Mouse (Mus musculus) hindbrain, embryonic 12.5 days (tissue): ENCODE data around the gene Gm49358. TPM values are rescaled to one million over a fixed set of nuclear protein-coding genes. Genes with fewer than 3 reads are reported as not detected.

ENCODE experiments used
- ATAC-seq: fragments of 200-750 bp; cut with Nextera tagmentation; 2 replicates; pipeline ENCODE4 v1.8.0; 2017; ENCODE audit warnings: moderate TSS enrichment; ENCODE audit not compliant: low FRiP score
- H3K27ac ChIP-seq: fragments of 300-500 bp; sonication (generic); 2 replicates; pipeline ENCODE4 v1.5.1; 2016; ENCODE audit warnings: mild to moderate bottlenecking
- H3K27me3 ChIP-seq: fragments of 300-500 bp; sonication (generic); 2 replicates; pipeline ENCODE4 v1.6.1; 2016; ENCODE audit warnings: mild to moderate bottlenecking
- H3K36me3 ChIP-seq: fragments of 300-500 bp; sonication (generic); 2 replicates; pipeline ENCODE4 v1.6.1; 2016; ENCODE audit warnings: mild to moderate bottlenecking
- H3K4me1 ChIP-seq: fragments of 300-500 bp; sonication (generic); 2 replicates; pipeline ENCODE4 v1.6.1; 2016
- H3K4me2 ChIP-seq: fragments of 300-500 bp; sonication (generic); replicated peaks from 2 replicates; pipeline ENCODE4 v1.6.1; 2016; ENCODE audit warnings: mild to moderate bottlenecking
- H3K4me3 ChIP-seq: fragments of 300-500 bp; sonication (generic); 2 replicates; pipeline ENCODE4 v1.5.1; 2016; ENCODE audit warnings: mild to moderate bottlenecking
- H3K9ac ChIP-seq: fragments of 300-500 bp; sonication (generic); 2 replicates; pipeline ENCODE4 v1.6.1; 2016; ENCODE audit warnings: mild to moderate bottlenecking, moderate library complexity
- H3K9me3 ChIP-seq: fragments of 300-500 bp; sonication (generic); replicated peaks from 2 replicates; pipeline ENCODE4 v1.6.1; 2016; ENCODE audit warnings: mild to moderate bottlenecking
- WGBS: fragments of 180-500 bp; shearing (Covaris S2); methylation state at CpG from one replicate; pipeline ENCODE4 v1.1.7; 2016; 5-methylcytosine and 5-hydroxymethylcytosine counted together
- polyA plus RNA-seq: library from polyadenylated mRNA; unstranded; fragments of >200 nt; fragmentation: Nextera tagmentation; extraction: Ambion mirVana; gene quantifications from 2 replicates; pipeline ENCODE4 v1.2.1, GENCODE M21; 2016

The Gm49358 gene
- polyA plus RNA-seq, 1 experiment from 2014 or later, result not detected

GRCm38 (mm10) chr10:86852160-86852559 lies 88.4 kb downstream of the Gm49358 start:
- H3K9ac ChIP-seq, result no peak overlapping the region
- WGBS, result 74% methylated on average over 6 of the region's 6 CpGs
- 0 out of 2 replicates have a peak, but pooled peaks cover 3% of the 10 kb centered on the region for H3K27me3 ChIP-seq
- no peaks in the 10 kb centered on the region for H3K36me3 ChIP-seq
- no peak overlapping the region for H3K4me3 ChIP-seq
- no peak overlapping the region for H3K4me2 ChIP-seq
- no peak for ATAC-seq
- H3K27ac ChIP-seq, result no peak overlapping the region
- no peaks in the 10 kb centered on the region for H3K4me1 ChIP-seq
- no peaks in the 10 kb centered on the region for H3K9me3 ChIP-seq

- WGBS, result 83% methylated on average over 3 of the region's 3 CpGs
- H3K4me1 ChIP-seq, result no peaks in the 10 kb centered on the region
- H3K9ac ChIP-seq, result no peak overlapping the region
- H3K27me3 ChIP-seq, result 0 out of 2 replicates have a peak, but pooled peaks cover 3% of the 10 kb centered on the region
- H3K4me3 ChIP-seq, result no peak overlapping the region
- no peak overlapping the region for H3K4me2 ChIP-seq
- no peak for ATAC-seq
- no peak overlapping the region for H3K27ac ChIP-seq
- H3K9me3 ChIP-seq, result no peaks in the 10 kb centered on the region
- no peaks in the 10 kb centered on the region for H3K36me3 ChIP-seq
Measured at GRCm38 (mm10) chr10:86853433-86853832, 89.7 kb downstream of the Gm49358 start.

- no peak overlapping the region for H3K9ac ChIP-seq
- H3K27ac ChIP-seq, result no peak overlapping the region
- no peaks in the 10 kb centered on the region for H3K9me3 ChIP-seq
- H3K36me3 ChIP-seq, result no peaks in the 10 kb centered on the region
- H3K4me2 ChIP-seq, result no peak overlapping the region
- H3K4me1 ChIP-seq, result no peaks in the 10 kb centered on the region
- no peaks in the 10 kb centered on the region for H3K27me3 ChIP-seq
- ATAC-seq, result no peak
- H3K4me3 ChIP-seq, result no peak overlapping the region
- WGBS, result 77% methylated on average over 4 of the region's 4 CpGs
Measured at GRCm38 (mm10) chr10:86860396-86860795, 96.6 kb downstream of the Gm49358 start.

- H3K36me3 ChIP-seq, result no peaks in the 10 kb centered on the region
- H3K9me3 ChIP-seq, result no peaks in the 10 kb centered on the region
- H3K9ac ChIP-seq, result no peak overlapping the region
- H3K4me3 ChIP-seq, result no peak overlapping the region
- no peaks in the 10 kb centered on the region for H3K4me1 ChIP-seq
- 93% methylated on average over 6 of the region's 6 CpGs for WGBS
- ATAC-seq, result no peak
- H3K27ac ChIP-seq, result no peak overlapping the region
- no peak overlapping the region for H3K4me2 ChIP-seq
- H3K27me3 ChIP-seq, result no peaks in the 10 kb centered on the region
Measured at GRCm38 (mm10) chr10:86862496-86862895, 98.7 kb downstream of the Gm49358 start.

- no peak overlapping the region for H3K4me2 ChIP-seq
- no peaks in the 10 kb centered on the region for H3K4me1 ChIP-seq
- no peaks in the 10 kb centered on the region for H3K9me3 ChIP-seq
- 81% methylated on average over 6 of the region's 6 CpGs for WGBS
- no peaks in the 10 kb centered on the region for H3K36me3 ChIP-seq
- no peak overlapping the region for H3K27ac ChIP-seq
- H3K4me3 ChIP-seq, result no peak overlapping the region
- no peaks in the 10 kb centered on the region for H3K27me3 ChIP-seq
- no peak overlapping the region for H3K9ac ChIP-seq
- no peak for ATAC-seq
Measured at GRCm38 (mm10) chr10:86863429-86863828, 99.7 kb downstream of the Gm49358 start.

- H3K36me3 ChIP-seq, result no peaks in the 10 kb centered on the region
- WGBS, result 91% methylated on average over 7 of the region's 7 CpGs
- H3K9ac ChIP-seq, result no peak overlapping the region
- ATAC-seq, result no peak
- no peaks in the 10 kb centered on the region for H3K27me3 ChIP-seq
- H3K4me1 ChIP-seq, result no peaks in the 10 kb centered on the region
- no peak overlapping the region for H3K27ac ChIP-seq
- no peak overlapping the region for H3K4me2 ChIP-seq
- H3K4me3 ChIP-seq, result no peak overlapping the region
- H3K9me3 ChIP-seq, result no peaks in the 10 kb centered on the region
Measured at GRCm38 (mm10) chr10:86872121-86872520, 108.3 kb downstream of the Gm49358 start.

- Histone ChIP-seq H3K4me3 (no peak overlapping the region), H3K4me1 (no peaks in the 10 kb centered on the region), H3K9me3 (no peaks in the 10 kb centered on the region), H3K27me3 (no peaks in the 10 kb centered on the region), H3K9ac (no peak overlapping the region), H3K36me3 (no peaks in the 10 kb centered on the region), H3K27ac (no peak overlapping the region), H3K4me2 (no peak overlapping the region)
- ATAC-seq, result no peak
- 78% methylated on average over 5 of the region's 5 CpGs for WGBS
Measured at GRCm38 (mm10) chr10:86872591-86872990, 108.8 kb downstream of the Gm49358 start.

GRCm38 (mm10) chr10:86878721-86879120 lies 114.9 kb downstream of the Gm49358 start:
- no peak overlapping the region for H3K27ac ChIP-seq
- no peak overlapping the region for H3K4me3 ChIP-seq
- H3K36me3 ChIP-seq, result no peaks in the 10 kb centered on the region
- H3K4me1 ChIP-seq, result no peaks in the 10 kb centered on the region
- no peak overlapping the region for H3K9ac ChIP-seq
- no peaks in the 10 kb centered on the region for H3K9me3 ChIP-seq
- H3K4me2 ChIP-seq, result no peak overlapping the region
- no peak for ATAC-seq
- WGBS, result 87% methylated on average over 7 of the region's 7 CpGs
- H3K27me3 ChIP-seq, result no peaks in the 10 kb centered on the region

GRCm38 (mm10) chr10:86880071-86880806 lies 116.5 kb downstream of the Gm49358 start:
- Histone ChIP-seq H3K9me3 (no peaks in the 10 kb centered on the region), H3K27me3 (no peaks in the 10 kb centered on the region), H3K4me1 (no peaks in the 10 kb centered on the region), H3K27ac (no peak overlapping the region), H3K4me2 (no peak overlapping the region), H3K9ac (no peak overlapping the region), H3K36me3 (no peaks in the 10 kb centered on the region), H3K4me3 (no peak overlapping the region)
- WGBS, result 60% methylated on average over 5 of the region's 5 CpGs
- ATAC-seq, result no peak

- H3K9me3 ChIP-seq, result no peaks in the 10 kb centered on the region
- no peak overlapping the region for H3K4me3 ChIP-seq
- no peak for ATAC-seq
- H3K27ac ChIP-seq, result no peak overlapping the region
- H3K27me3 ChIP-seq, result no peaks in the 10 kb centered on the region
- H3K36me3 ChIP-seq, result no peaks in the 10 kb centered on the region
- no peak overlapping the region for H3K9ac ChIP-seq
- H3K4me1 ChIP-seq, result no peaks in the 10 kb centered on the region
- H3K4me2 ChIP-seq, result no peak overlapping the region
Measured at GRCm38 (mm10) chr10:86881448-86881847, 117.7 kb downstream of the Gm49358 start.

Other genes starting within 250 kb of the Gm49358 start
- gene Hsp90b1, start 58.5 kb upstream of the Gm49358 start, polyA plus RNA-seq, result 551 and 555 TPM in 2 replicates
- 2.6 and 3.4 TPM in 2 replicates for gene Ttc41, start 58.2 kb upstream of the Gm49358 start, polyA plus RNA-seq
- gene Nt5dc3, start 15.0 kb downstream of the Gm49358 start, polyA plus RNA-seq, result 3.9 and 4.2 TPM in 2 replicates
- gene Stab2, start 244.1 kb downstream of the Gm49358 start, polyA plus RNA-seq, result 0.14 and 0.36 TPM in 2 replicates